Mouse (Mus musculus) myocyte (in vitro differentiated cells): ENCODE measurements at regions not wholly inside any gene's neighbourhood (a gene's known extent, or its start where the extent isn't known, plus 50 kb on each side); places are given as distances from the start of the nearest gene placed in this dataset.
"Not testable (repeated sequence)": the region's sequence is repeated elsewhere in the genome, so short reads cannot be mapped to it uniquely, and the experiment has no call there.

Source experiments
- H3K27me3 ChIP-seq: one replicate; pipeline ENCODE4 v1.6.1; 2011; ENCODE audit not compliant: control insufficient read depth, insufficient read depth, insufficient read length
- H3K36me3 ChIP-seq: one replicate; pipeline ENCODE4 v1.6.1; 2011; ENCODE audit not compliant: control insufficient read depth, insufficient read depth
- H3K4me2 ChIP-seq: one replicate; pipeline ENCODE4 v1.6.1; 2011; ENCODE audit warnings: low read depth, control low read depth
- H3K4me3 ChIP-seq: one replicate; pipeline ENCODE4 v1.5.1; 2011; ENCODE audit warnings: mild to moderate bottlenecking, control low read depth, moderate library complexity
- H3K79me2 ChIP-seq: one replicate; pipeline ENCODE4 v1.6.1; 2011; ENCODE audit not compliant: control insufficient read depth, insufficient read depth
- H3ac ChIP-seq: one replicate; pipeline ENCODE4 v1.6.1; 2011; ENCODE audit not compliant: control insufficient read depth, insufficient read length
- CEBPB ChIP-seq: IDR thresholded peaks from 2 replicates; pipeline ENCODE4 v1.6.1; 2011; ENCODE audit warnings: mild to moderate bottlenecking, moderate library complexity; ENCODE audit not compliant: poor library complexity, insufficient read depth, severe bottlenecking
- E2F4 ChIP-seq: IDR thresholded peaks from one replicate; pipeline ENCODE4 v1.6.1; 2011; ENCODE audit warnings: mild to moderate bottlenecking, control low read depth, moderate library complexity; ENCODE audit not compliant: insufficient read depth
- MAX ChIP-seq: IDR thresholded peaks from one replicate; pipeline ENCODE4 v1.6.1; 2011; ENCODE audit warnings: low read depth, mild to moderate bottlenecking, control low read depth
- MYOD1 ChIP-seq, 3 experiments: IDR thresholded peaks; one replicate each; pipeline ENCODE4 v1.6.1; 2011; ENCODE audit warnings: control low read depth in 2 of 3, low read depth in 2 of 3, mild to moderate bottlenecking in 2 of 3, moderate library complexity in 1 of 3; ENCODE audit not compliant: insufficient read length in 2 of 3, control insufficient read depth in 1 of 3
- MYOG ChIP-seq, 3 experiments: IDR thresholded peaks; one replicate each; pipeline ENCODE4 v1.6.1; 2011; ENCODE audit warnings: control low read depth in 2 of 3, low read depth in 2 of 3, mild to moderate bottlenecking in 2 of 3; ENCODE audit not compliant: insufficient read length in 2 of 3, control insufficient read depth in 1 of 3, insufficient read depth in 1 of 3
- POLR2A ChIP-seq: IDR thresholded peaks from one replicate; pipeline ENCODE4 v1.6.1; 2011; ENCODE audit warnings: low read depth, mild to moderate bottlenecking, control low read depth, moderate library complexity; ENCODE audit not compliant: insufficient read length
- POLR2AphosphoS2 ChIP-seq: IDR thresholded peaks from one replicate; pipeline ENCODE4 v1.6.1; 2011; ENCODE audit warnings: low read depth, control low read depth; ENCODE audit not compliant: insufficient read length
- REST ChIP-seq: IDR thresholded peaks from one replicate; pipeline ENCODE4 v1.6.1; 2011; ENCODE audit warnings: mild to moderate bottlenecking, control low read depth, moderate library complexity; ENCODE audit not compliant: insufficient read depth, insufficient read length
- SRF ChIP-seq: IDR thresholded peaks from one replicate; pipeline ENCODE4 v1.6.1; 2011; ENCODE audit warnings: low read depth; ENCODE audit not compliant: control insufficient read depth, insufficient read length
- TCF12 ChIP-seq: IDR thresholded peaks from one replicate; pipeline ENCODE4 v1.6.1; 2011; ENCODE audit warnings: mild to moderate bottlenecking, control low read depth; ENCODE audit not compliant: poor library complexity, insufficient read depth, severe bottlenecking
- TCF3 ChIP-seq: IDR thresholded peaks from one replicate; pipeline ENCODE4 v1.6.1; 2011; ENCODE audit warnings: low read depth, control low read depth; ENCODE audit not compliant: insufficient read length
- USF1 ChIP-seq: IDR thresholded peaks from one replicate; pipeline ENCODE4 v1.6.1; 2011; ENCODE audit warnings: low read depth, mild to moderate bottlenecking, control low read depth, moderate library complexity

- no peak overlapping the region for H3K4me3 ChIP-seq
- H3K4me2 ChIP-seq, result no peak overlapping the region
- no peak for TF ChIP-seq MYOD1 (IDR thresholded peaks at IDR 0.05; ENCODE audit: control insufficient read depth in 1 of 3, insufficient read length in 2 of 3, low read depth in 2 of 3)
- no peak for TF ChIP-seq TCF3
- no peak for TF ChIP-seq SRF
- no peak for TF ChIP-seq POLR2AphosphoS2
- no peak for TF ChIP-seq REST
- TF ChIP-seq E2F4, result no peak
- no peak for TF ChIP-seq CEBPB
- TF ChIP-seq USF1, result no peak
- TF ChIP-seq MAX, result no peak
- TF ChIP-seq TCF12, result no peak
- no peak for TF ChIP-seq MYOG (IDR thresholded peaks at IDR 0.05; ENCODE audit: control insufficient read depth in 1 of 3, insufficient read depth in 1 of 3, insufficient read length in 2 of 3, low read depth in 2 of 3)
- TF ChIP-seq POLR2A, result no peak
- H3K79me2 ChIP-seq, result no peaks in the 10 kb centered on the region
- H3K36me3 ChIP-seq, result no peaks in the 10 kb centered on the region
- no peak overlapping the region for H3ac ChIP-seq
- H3K27me3 ChIP-seq, result no peaks in the 10 kb centered on the region
Measured at GRCm38 (mm10) chr10:46100837-46101236, 523.2 kb downstream of the Hace1 start.

DNA sequence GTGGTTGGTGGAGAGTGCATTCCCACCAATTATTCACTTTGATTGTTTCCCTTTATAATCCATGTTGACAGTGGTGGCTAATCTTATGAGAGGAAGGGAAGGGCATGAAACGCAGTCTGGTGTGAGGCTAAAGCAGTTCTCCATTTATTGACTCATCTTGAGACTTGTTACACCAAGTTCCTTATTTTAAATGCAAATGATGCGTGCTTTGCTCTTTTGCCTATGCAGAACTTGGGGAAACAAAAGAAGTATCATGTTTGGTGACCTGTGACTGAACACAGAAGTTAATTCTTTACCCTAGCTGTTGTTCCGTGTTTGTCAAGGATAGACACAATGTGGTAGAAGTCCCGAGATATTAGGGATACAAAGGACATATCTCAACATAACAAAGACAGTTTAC is 531.2 kb downstream of the Hace1 start:
- Histone ChIP-seq H3ac (no peak overlapping the region), H3K27me3 (no peaks in the 10 kb centered on the region), H3K4me3 (no peak overlapping the region), H3K36me3 (no peaks in the 10 kb centered on the region), H3K79me2 (no peaks in the 10 kb centered on the region), H3K4me2 (no peak overlapping the region)
- TF ChIP-seq MYOG (IDR thresholded peaks at IDR 0.05; ENCODE audit: control insufficient read depth in 1 of 3, insufficient read depth in 1 of 3, insufficient read length in 2 of 3, low read depth in 2 of 3) (no peak), SRF (no peak), E2F4 (no peak), REST (no peak), POLR2AphosphoS2 (no peak), USF1 (no peak), TCF3 (no peak), POLR2A (no peak), TCF12 (no peak), CEBPB (no peak), MYOD1 (IDR thresholded peaks at IDR 0.05; ENCODE audit: control insufficient read depth in 1 of 3, insufficient read length in 2 of 3, low read depth in 2 of 3) (no peak), MAX (no peak)

GRCm38 (mm10) chr10:46114631-46115130 is 537.1 kb downstream of the Hace1 start:
- Histone ChIP-seq H3K27me3 (no peaks in the 10 kb centered on the region), H3ac (no peak overlapping the region), H3K36me3 (no peaks in the 10 kb centered on the region), H3K4me2 (no peak overlapping the region), H3K4me3 (no peak overlapping the region), H3K79me2 (no peaks in the 10 kb centered on the region)
- TF ChIP-seq MYOD1 (IDR thresholded peaks at IDR 0.05; ENCODE audit: control insufficient read depth in 1 of 3, insufficient read length in 2 of 3, low read depth in 2 of 3) (no peak), POLR2AphosphoS2 (no peak), E2F4 (no peak), TCF3 (no peak), CEBPB (no peak), USF1 (no peak)

GRCm38 (mm10) chr10:46122409-46122808 is 544.8 kb downstream of the Hace1 start:
- H3ac ChIP-seq, H3K4me2 ChIP-seq, H3K4me3 ChIP-seq, H3K79me2 ChIP-seq, H3K36me3 ChIP-seq, H3K27me3 ChIP-seq: not testable (repeated sequence)

- H3K27me3 ChIP-seq, result no peaks in the 10 kb centered on the region
Measured at GRCm38 (mm10) chr10:46123795-46124194, 546.2 kb downstream of the Hace1 start.

More at GRCm38 (mm10) chr10:46123795-46124194, 546.2 kb downstream of the Hace1 start:
- H3ac ChIP-seq, result no peak overlapping the region
- H3K4me2 ChIP-seq, result no peak overlapping the region
- TF ChIP-seq CEBPB (no peak), TCF3 (no peak), MYOG (IDR thresholded peaks at IDR 0.05; ENCODE audit: control insufficient read depth in 1 of 3, insufficient read depth in 1 of 3, insufficient read length in 2 of 3, low read depth in 2 of 3) (no peak), TCF12 (no peak), MAX (no peak)
- H3K79me2 ChIP-seq, result no peaks in the 10 kb centered on the region
- H3K36me3 ChIP-seq, result no peaks in the 10 kb centered on the region
- H3K4me3 ChIP-seq, result no peak overlapping the region
